ENCODE assay signal across 8 mouse cellular contexts in the genomic region with DNA sequence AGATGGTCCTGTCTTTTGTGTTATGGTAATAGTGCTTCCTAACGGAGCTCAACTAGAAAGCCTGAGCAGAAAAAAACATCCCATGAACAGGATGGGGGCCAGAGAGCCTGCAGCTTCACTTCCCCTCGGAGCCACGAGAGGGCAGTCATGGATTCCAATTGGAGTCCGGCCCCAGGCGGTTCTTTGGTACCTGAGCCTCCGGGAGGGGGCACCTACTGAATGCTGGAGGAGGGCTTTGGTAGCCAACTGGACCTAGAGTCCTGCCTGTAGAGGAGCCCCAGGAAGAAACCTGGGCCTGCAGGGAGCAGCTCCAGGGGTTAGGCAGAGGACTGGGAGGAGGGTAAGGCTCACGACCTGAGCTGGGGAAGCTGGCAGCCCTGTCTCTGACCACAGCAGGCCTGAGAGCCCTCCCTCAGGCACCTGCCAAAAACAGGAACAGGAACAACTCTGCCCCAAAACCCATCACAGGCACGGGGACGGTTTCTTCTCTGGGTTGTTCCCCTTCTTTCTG. TPM values are rescaled to one million over a fixed set of nuclear protein-coding genes. Genes with fewer than 3 reads are reported as not detected.
DNase-seq lines count a peak whose midpoint lies in the region; ATAC-seq and TF ChIP-seq lines count a peak whose summit lies in the region.

No protein-coding gene starts in this region.

- WGBS in heart, embryonic 12.5 days = 10% methylated on average over 9 of the region's 9 CpGs
- whole genome bisulfite sequencing in kidney, embryonic 16.5 days = 12% methylated on average over 9 of the region's 9 CpGs
- WGBS in liver, adult 2 months = 3% methylated on average over 9 of the region's 9 CpGs

- H3K4me3 ChIP-seq in bone marrow macrophage, adult 2 months (ENCODE audit: insufficient read depth, low read length) = peak overlapping the region; percentile 28; the same call in 1 of the 2 replicates
- H3K4me3 ChIP-seq in embryonic fibroblast, embryonic 13.5 days (ENCODE audit: insufficient read depth, low read length) = no peak overlapping the region
- H3K4me3 ChIP-seq in heart, embryonic 12.5 days = no peak overlapping the region
- H3K4me3 ChIP-seq in kidney, embryonic 16.5 days (ENCODE audit: low read length) = no peak overlapping the region
- no peak overlapping the region for H3K4me3 ChIP-seq in liver, adult 2 months (ENCODE audit: insufficient read depth, low read depth, low read length)
- no peak overlapping the region for H3K4me3 ChIP-seq in myocyte

- TF ChIP-seq POLR2A in bone marrow macrophage, adult 2 months (IDR thresholded peaks at IDR 0.05; ENCODE audit: borderline replicate concordance, low read depth, low read length) = no peak
- no peak for TF ChIP-seq POLR2A in embryonic fibroblast, embryonic 13.5 days (IDR thresholded peaks at IDR 0.05; ENCODE audit: low read depth, low read length)
- TF ChIP-seq POLR2A in liver, adult 2 months (IDR thresholded peaks at IDR 0.05; ENCODE audit: extremely low read depth, insufficient read depth, low read length) = no peak
- no peak for TF ChIP-seq POLR2A in myocyte (IDR thresholded peaks at IDR 0.05; ENCODE audit: insufficient read length, low read depth)

- peak overlapping the region; percentile 28; the same call in 1 of the 2 replicates for H3K4me2 ChIP-seq in heart, embryonic 12.5 days
- H3K4me2 ChIP-seq in kidney, embryonic 16.5 days (replicated peaks; ENCODE audit: low read depth, low read length) = 0 out of 2 replicates have a peak overlapping the region, but pooled peaks have one; percentile 9
- H3K4me2 ChIP-seq in myocyte (ENCODE audit: low read depth) = peak overlapping the region; percentile 50

- no peaks in the 10 kb centered on the region for H3K79me2 ChIP-seq in liver, adult 2 months (ENCODE audit: control insufficient read depth, insufficient read depth, low read length)
- no peaks in the 10 kb centered on the region for H3K79me2 ChIP-seq in myocyte (ENCODE audit: control insufficient read depth, insufficient read depth)

- peak; percentile 52; the same call in 1 of the 2 replicates for ATAC-seq in heart, embryonic 12.5 days (ENCODE audit: insufficient number of reproducible peaks, low FRiP score)
- ATAC-seq in kidney, embryonic 16.5 days (ENCODE audit: low FRiP score, low TSS enrichment) = peak; percentile 49

- DNase-seq in B cell, adult 2 months = peak; percentile 93 to 94
- peak; percentile 59 for DNase-seq in liver, adult 2 months (ENCODE audit: extremely low read depth, low read depth, low spot score)
- peak; percentile 89 to 95 for DNase-seq in spleen, postnatal 4 days (ENCODE audit: low spot score in 2 of 2)

- H3K36me3 ChIP-seq in heart, embryonic 12.5 days = no peaks in the 10 kb centered on the region
- no peaks in the 10 kb centered on the region for H3K36me3 ChIP-seq in kidney, embryonic 16.5 days (ENCODE audit: insufficient read depth, low read length)
- H3K36me3 ChIP-seq in liver, adult 2 months (ENCODE audit: control insufficient read depth, insufficient read depth, low read length) = no peaks in the 10 kb centered on the region; the same call in 1 of the 2 replicates
- no peaks in the 10 kb centered on the region for H3K36me3 ChIP-seq in myocyte (ENCODE audit: control insufficient read depth, insufficient read depth)

- H3K4me1 ChIP-seq in bone marrow macrophage, adult 2 months (ENCODE audit: control insufficient read depth, insufficient read depth, low read length) = peaks cover 19% of the 10 kb centered on the region
- no peaks in the 10 kb centered on the region for H3K4me1 ChIP-seq in embryonic fibroblast, embryonic 13.5 days (ENCODE audit: control insufficient read depth, insufficient read depth, low read length)
- peaks cover 26% of the 10 kb centered on the region for H3K4me1 ChIP-seq in heart, embryonic 12.5 days (replicated peaks)
- H3K4me1 ChIP-seq in kidney, embryonic 16.5 days (ENCODE audit: insufficient read depth, low read length) = peaks cover 24% of the 10 kb centered on the region
- peaks cover 23% of the 10 kb centered on the region for H3K4me1 ChIP-seq in liver, adult 2 months (ENCODE audit: control insufficient read depth, insufficient read depth, low read length)

- no peak overlapping the region for H3ac ChIP-seq in myocyte (ENCODE audit: control insufficient read depth, insufficient read length)

- peak overlapping the region; percentile 58 for H3K27ac ChIP-seq in bone marrow macrophage, adult 2 months (ENCODE audit: insufficient read depth, low read depth, low read length)
- peak overlapping the region; percentile 55 for H3K27ac ChIP-seq in embryonic fibroblast, embryonic 13.5 days (ENCODE audit: insufficient read depth, low read length)
- no peak overlapping the region for H3K27ac ChIP-seq in heart, embryonic 12.5 days (ENCODE audit: poor library complexity, severe bottlenecking)
- H3K27ac ChIP-seq in kidney, embryonic 16.5 days (ENCODE audit: low read length) = no peak overlapping the region
- peak overlapping the region; percentile 32 for H3K27ac ChIP-seq in liver, adult 2 months (replicated peaks; ENCODE audit: insufficient read depth, low read depth, low read length)

- TF ChIP-seq CTCF in bone marrow macrophage, adult 2 months (IDR thresholded peaks at IDR 0.05; ENCODE audit: low read depth, low read length) = peak; percentile 90
- TF ChIP-seq CTCF in embryonic fibroblast, embryonic 13.5 days (IDR thresholded peaks at IDR 0.05; ENCODE audit: borderline replicate concordance, insufficient read depth, low read length) = peak; percentile 80
- TF ChIP-seq CTCF in liver, adult 2 months (IDR thresholded peaks at IDR 0.05; ENCODE audit: low read depth, low read length) = peak; percentile 91

- no peak overlapping the region; the same call in 1 of the 2 replicates for H3K9ac ChIP-seq in heart, embryonic 12.5 days
- no peak overlapping the region; the same call in 1 of the 2 replicates for H3K9ac ChIP-seq in kidney, embryonic 16.5 days (replicated peaks; ENCODE audit: low read length)
- 0 out of 2 replicates have a peak overlapping the region, but pooled peaks have one; percentile 7 for H3K9ac ChIP-seq in liver, adult 2 months (ENCODE audit: low read depth, low read length)

- 0 out of 2 replicates have a peak, but pooled peaks cover 2% of the 10 kb centered on the region for H3K27me3 ChIP-seq in heart, embryonic 12.5 days (replicated peaks)
- no peaks in the 10 kb centered on the region for H3K27me3 ChIP-seq in kidney, embryonic 16.5 days (ENCODE audit: insufficient read depth, low read length)
- H3K27me3 ChIP-seq in liver, adult 2 months (ENCODE audit: control insufficient read depth, insufficient read depth, low read length) = no peaks in the 10 kb centered on the region
- H3K27me3 ChIP-seq in myocyte (ENCODE audit: control insufficient read depth, insufficient read depth, insufficient read length) = no peaks in the 10 kb centered on the region

- no peaks in the 10 kb centered on the region for H3K9me3 ChIP-seq in heart, embryonic 12.5 days (replicated peaks)
- H3K9me3 ChIP-seq in kidney, embryonic 16.5 days (ENCODE audit: low read length) = no peaks in the 10 kb centered on the region

TF ChIP-seq in myocyte, 11 proteins besides CTCF, POLR2A, EP300 and RAD21:
- TF ChIP-seq TCF3 (IDR thresholded peaks at IDR 0.05; ENCODE audit: insufficient read length, low read depth) = no peak
- TF ChIP-seq MYOD1 (IDR thresholded peaks at IDR 0.05; ENCODE audit: control insufficient read depth in 1 of 3, insufficient read length in 2 of 3, low read depth in 2 of 3) = no peak
- no peak for TF ChIP-seq MAX (IDR thresholded peaks at IDR 0.05; ENCODE audit: low read depth)
- no peak for TF ChIP-seq POLR2AphosphoS2 (IDR thresholded peaks at IDR 0.05; ENCODE audit: insufficient read length, low read depth)
- TF ChIP-seq E2F4 (IDR thresholded peaks at IDR 0.05; ENCODE audit: insufficient read depth) = no peak
- TF ChIP-seq REST (IDR thresholded peaks at IDR 0.05; ENCODE audit: insufficient read depth, insufficient read length) = no peak
- no peak for TF ChIP-seq SRF (IDR thresholded peaks at IDR 0.05; ENCODE audit: control insufficient read depth, insufficient read length, low read depth)
- TF ChIP-seq USF1 (IDR thresholded peaks at IDR 0.05; ENCODE audit: low read depth) = no peak
- no peak for TF ChIP-seq MYOG (IDR thresholded peaks at IDR 0.05; ENCODE audit: control insufficient read depth in 1 of 3, insufficient read depth in 1 of 3, insufficient read length in 2 of 3, low read depth in 2 of 3)
- no peak for TF ChIP-seq TCF12 (IDR thresholded peaks at IDR 0.05; ENCODE audit: insufficient read depth, poor library complexity, severe bottlenecking)
- no peak for TF ChIP-seq CEBPB (IDR thresholded peaks at IDR 0.05; ENCODE audit: insufficient read depth, poor library complexity, severe bottlenecking)

RNA-seq across cellular contexts. Expression of a gene that starts 32.4 kb away (rescaled TPM):
- polyA plus RNA-seq in bone marrow macrophage, adult 2 months (2012; ENCODE audit: insufficient read depth, insufficient read length, missing spikeins) = 93.3 and 100 TPM in 2 replicates
- 15.8 and 19.5 TPM in 2 replicates for polyA plus RNA-seq in embryonic fibroblast, embryonic 13.5 days (2011; ENCODE audit: insufficient read length, low read depth, missing spikeins)
- 2.4 and 3.2 TPM in 2 replicates for polyA plus RNA-seq in heart, embryonic 12.5 days (2016; fragmentation: Nextera tagmentation; extraction: Ambion mirVana)
- 8.7 and 9.4 TPM in 2 replicates for polyA plus RNA-seq in kidney, embryonic 16.5 days (2015; fragmentation: Nextera tagmentation; extraction: Ambion mirVana)
- total RNA-seq in liver, adult 2 months (2014; rRNA removed) = 19.0 and 22.4 TPM in 2 replicates
- polyA plus RNA-seq in liver, adult 2 months (2012; rRNA removed) = 36.5 and 37.8 TPM in 2 replicates
- polyA plus RNA-seq in myocyte (2012; fragmentation: generic; extraction: Trizol) = 15.2 TPM

RNA-seq across cellular contexts. Expression of a gene that starts 49.3 kb away (rescaled TPM):
- 74.4 and 84.8 TPM in 2 replicates for polyA plus RNA-seq in bone marrow macrophage, adult 2 months (2012; ENCODE audit: insufficient read depth, insufficient read length, missing spikeins)
- 112 and 146 TPM in 2 replicates for polyA plus RNA-seq in embryonic fibroblast, embryonic 13.5 days (2011; ENCODE audit: insufficient read length, low read depth, missing spikeins)
- 68.8 and 70.8 TPM in 2 replicates for polyA plus RNA-seq in heart, embryonic 12.5 days (2016; fragmentation: Nextera tagmentation; extraction: Ambion mirVana)
- polyA plus RNA-seq in kidney, embryonic 16.5 days (2015; fragmentation: Nextera tagmentation; extraction: Ambion mirVana) = 132 and 151 TPM in 2 replicates
- total RNA-seq in liver, adult 2 months (2014; rRNA removed) = 223 and 231 TPM in 2 replicates
- 263 and 314 TPM in 2 replicates for polyA plus RNA-seq in liver, adult 2 months (2012; rRNA removed)
- polyA plus RNA-seq in myocyte (2012; fragmentation: generic; extraction: Trizol) = 59.1 TPM

Comparison
In these comparisons a context has a peak if more than half of its experiments do, and no peak if none do; other contexts are left out.
1. H3K27ac ChIP-seq: peak in bone marrow macrophage, adult 2 months (single experiment), embryonic fibroblast, embryonic 13.5 days (single experiment) and liver, adult 2 months (single experiment); none in heart, embryonic 12.5 days (single experiment) and kidney, embryonic 16.5 days (single experiment).
2. Peak in every context shown above with its lines, with median percentiles within 50 percentile points of each other: DNase-seq, CTCF ChIP-seq and H3K4me2 ChIP-seq.